Mouse (Mus musculus): ENCODE measurements at regions not wholly inside any gene's neighbourhood (a gene's known extent, or its start where the extent isn't known, plus 50 kb on each side); places are given as distances from the start of the nearest gene placed in this dataset.
A peak's percentile ranks its signal among the peaks of the same experiment; 100 is the strongest.

DNA sequence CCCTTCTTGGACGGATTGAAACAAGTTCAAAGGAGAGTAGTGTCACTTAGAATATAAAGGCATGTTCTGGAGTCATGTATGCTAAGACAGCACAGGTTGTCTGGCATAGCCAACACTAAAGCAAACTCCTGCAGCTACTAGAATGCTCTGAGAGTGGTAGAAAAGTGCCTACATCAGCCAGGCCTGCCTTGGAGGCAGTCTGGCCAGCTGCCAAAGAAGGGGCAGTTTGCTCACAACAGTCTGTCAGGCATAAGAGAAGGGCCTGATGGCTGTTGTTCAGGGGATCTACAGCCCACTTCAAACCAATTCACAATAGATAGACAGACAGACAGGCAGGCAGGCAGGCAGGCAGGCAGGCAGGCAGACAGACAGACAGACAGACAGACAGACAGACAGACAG, 136.5 kb upstream of the Dap start:
- no peak for DNase-seq (ENCODE audit: low read depth, low spot score)

DNA sequence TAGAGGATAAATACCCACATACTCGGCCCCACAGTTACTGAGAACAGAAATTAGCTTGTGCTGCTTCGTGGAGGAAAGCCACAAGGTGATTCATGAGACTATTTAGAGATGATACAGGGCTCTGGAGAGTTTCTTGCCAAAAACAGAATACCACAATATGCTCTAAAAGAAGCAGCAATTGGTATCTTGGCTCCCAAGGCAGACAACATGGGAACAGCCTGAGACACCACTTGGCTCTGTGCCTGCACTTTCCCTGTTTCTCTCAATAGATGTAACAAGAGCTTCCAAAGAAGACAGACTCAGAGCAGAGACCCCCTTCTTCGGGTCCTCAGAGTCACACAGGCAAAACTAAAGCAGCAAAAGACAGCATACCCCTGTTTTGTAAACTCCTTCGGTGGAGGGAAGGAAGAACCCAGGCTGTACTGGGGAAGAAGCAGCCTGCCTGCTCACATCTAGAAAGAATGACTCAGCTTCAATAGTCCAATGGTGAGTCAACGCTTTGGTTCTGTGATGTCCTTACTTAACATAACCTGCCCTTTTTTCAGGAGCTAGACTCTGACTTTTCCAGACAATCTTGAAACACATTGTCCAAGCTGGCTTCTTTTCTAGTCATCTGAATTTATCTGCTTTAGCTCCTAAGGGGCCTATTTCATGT, 132.1 kb upstream of the Dap start:
- DNase-seq (ENCODE audit: low read depth, low spot score) = no peak

DNA sequence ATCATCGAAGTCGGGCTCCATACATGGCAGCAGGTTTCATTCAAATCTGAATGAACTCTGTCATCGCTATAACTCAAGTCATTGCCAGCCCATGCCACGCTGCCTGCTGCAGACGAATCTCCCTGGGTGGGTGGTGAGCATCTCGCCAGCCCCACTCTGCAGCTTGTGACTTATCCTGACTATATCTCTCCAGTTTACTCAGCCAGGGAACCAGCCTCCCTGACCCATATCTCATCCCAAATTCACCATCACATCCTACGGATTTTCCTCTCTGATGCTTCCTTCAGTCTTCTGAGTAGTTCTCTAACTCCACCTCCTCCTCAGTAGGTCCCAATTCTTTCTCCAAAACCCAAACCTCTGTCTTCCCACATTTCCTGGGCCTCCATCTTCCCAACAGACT, 127.9 kb upstream of the Dap start:
- no peak for DNase-seq (ENCODE audit: low read depth, low spot score)

DNA sequence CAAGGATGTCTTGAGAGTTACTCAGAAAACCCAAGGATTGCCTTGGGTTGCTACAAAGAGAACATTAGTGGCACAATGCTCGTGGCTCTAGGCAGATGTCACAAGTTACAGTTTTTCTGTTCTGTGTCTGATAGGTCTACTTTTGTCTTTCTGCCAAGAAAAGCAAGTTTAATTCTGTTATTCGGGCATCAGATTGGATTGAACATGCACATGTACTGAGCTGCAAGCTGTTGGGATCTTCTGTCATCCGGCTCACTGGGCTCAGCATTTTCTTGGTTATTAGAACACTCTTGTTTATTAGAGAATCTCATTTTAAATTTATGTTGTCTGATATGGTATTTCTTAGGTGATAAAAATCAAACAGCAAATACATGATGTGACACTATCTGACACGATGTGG, 126.8 kb upstream of the Dap start:
- DNase-seq (ENCODE audit: low read depth, low spot score) = no peak

DNA sequence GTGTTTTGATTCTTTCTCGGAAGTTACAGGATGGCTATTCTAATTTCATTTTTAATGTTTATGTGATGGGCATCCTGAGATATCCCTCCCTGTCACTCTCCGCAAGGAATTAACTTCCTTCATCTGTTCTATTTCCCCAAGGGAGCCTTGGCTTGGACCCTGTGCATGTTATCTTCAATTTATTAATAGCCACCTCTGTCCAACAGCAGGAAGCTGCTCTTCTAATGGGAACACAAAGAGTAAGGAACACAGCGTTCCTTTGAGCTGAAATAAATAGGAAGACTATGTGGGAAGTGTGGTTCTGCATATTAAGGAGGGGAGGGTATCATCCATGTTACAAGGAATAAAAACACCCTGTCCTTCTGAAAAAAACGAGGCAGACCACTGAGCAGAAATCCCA, 119.4 kb upstream of the Dap start:
- no peak for DNase-seq (ENCODE audit: low read depth, low spot score)

DNA sequence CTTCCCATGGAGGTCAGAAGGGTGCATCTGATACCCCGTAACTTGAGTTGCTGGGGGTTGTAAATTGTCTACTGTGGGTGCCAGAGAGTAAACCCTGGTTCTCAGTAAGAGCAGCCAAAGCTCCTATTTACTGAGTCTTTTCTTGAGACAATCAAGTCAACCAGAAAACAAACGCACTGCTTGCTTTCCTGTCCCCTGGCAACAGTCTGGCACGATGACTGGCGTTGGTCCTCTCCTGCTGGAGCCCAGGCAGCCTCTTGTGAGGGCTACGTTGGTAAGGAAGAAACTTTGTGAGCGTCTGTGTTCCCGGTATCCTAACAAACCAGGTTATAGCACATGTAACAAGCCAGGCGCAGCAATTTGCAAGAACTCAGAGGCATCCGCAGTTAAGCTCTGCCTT, 117.2 kb upstream of the Dap start:
- no peak for DNase-seq (ENCODE audit: low read depth, low spot score)

DNA sequence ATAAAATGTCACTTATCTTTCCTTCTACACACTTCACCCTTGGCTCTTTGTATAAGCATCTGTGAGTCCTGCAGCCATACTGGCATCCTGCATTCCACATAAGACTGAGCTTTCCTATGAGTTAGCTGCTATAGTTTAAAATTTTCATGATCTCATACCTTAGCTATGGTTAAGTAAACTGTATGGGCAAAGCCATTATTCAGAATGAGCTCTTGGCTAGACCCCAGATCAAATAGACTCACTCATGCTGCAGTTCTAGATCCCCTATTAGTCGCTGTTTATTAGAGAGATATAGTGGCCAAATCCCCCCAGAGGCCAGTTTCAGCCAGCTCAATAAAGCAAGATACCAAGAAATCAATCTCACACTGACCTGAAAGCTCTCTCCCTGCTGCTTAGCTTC, 110.9 kb upstream of the Dap start:
- DNase-seq (ENCODE audit: low read depth, low spot score) = no peak

DNA sequence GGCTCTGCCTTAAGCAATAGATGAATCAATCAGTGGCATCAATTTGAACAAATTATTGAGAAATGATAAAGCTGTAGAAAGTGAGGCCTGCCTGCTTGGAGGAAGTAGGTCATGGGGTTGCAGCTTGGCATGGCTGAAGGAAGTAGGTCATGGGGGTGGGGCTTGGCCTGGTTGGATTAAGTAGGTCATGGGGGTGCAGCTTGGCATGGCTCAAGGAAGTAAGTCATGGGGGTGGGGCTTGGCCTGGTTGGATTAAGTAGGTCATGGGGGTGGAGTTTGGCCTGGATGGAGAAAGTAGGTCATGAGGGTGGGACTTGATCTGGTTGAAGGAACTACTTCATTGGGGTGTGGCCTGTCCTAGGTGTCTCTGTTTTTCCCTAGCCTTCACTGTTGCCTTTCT, 106.8 kb upstream of the Dap start:
- peak; percentile 60 for DNase-seq (ENCODE audit: low read depth, low spot score)

DNA sequence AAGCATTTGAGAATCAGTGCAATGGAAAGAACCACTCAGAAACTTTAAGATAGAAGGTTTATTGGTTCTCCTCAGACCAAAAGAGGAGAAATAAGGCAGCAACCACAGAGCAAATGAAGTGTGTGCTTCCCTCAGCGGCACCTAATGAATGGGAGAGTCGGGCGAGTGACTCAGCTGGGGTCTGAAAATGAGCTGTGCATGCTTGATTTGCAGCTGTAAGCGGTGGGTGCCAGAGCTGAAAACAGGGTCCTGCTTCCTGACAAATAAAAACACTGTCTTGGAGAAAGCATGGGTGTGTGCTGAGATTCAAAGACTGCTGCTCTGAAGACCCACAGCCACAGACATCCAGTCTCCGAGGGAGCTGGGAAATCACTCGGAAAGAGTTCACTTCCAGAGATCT, 104.0 kb upstream of the Dap start:
- DNase-seq (ENCODE audit: low read depth, low spot score) = no peak

DNA sequence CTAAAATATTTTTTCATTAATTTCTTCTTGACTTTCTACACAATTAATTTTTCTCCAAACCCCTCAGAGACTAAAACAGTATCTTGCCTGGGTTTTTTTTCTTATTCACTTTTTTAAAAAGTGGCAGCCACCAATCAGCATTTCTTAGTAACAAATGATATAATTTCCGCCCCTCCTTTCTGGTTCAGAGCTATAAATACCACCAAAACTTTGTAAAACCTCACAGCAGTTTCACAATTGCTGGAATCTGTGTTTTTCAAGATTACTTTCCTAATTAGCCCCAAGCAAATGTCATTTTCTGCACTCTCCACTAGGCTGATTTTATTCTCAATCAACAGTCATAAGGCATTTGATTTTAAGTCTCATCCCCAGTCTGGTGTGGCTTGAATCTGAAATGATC, 98.3 kb upstream of the Dap start:
- DNase-seq (ENCODE audit: low read depth, low spot score) = no peak

DNA sequence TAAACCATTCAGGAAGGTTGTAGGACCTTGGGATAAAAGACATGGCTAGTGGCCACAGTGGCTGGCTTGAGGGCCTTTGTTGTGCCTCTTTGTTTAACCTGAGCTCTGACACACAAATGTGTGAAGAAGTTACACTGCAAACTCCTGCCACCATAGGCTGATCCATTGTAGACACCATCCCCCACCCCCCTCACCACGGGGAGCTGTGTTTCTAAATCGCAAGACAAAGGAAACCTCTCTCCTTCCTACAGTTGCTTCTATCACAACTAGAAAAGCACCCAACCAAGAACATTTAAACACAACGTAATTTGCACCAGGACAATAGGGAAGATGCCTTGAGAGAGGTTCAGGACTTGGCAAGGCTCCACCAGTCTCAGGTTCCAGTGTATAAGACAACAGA, 97.1 kb upstream of the Dap start:
- DNase-seq (ENCODE audit: low read depth, low spot score) = no peak

DNA sequence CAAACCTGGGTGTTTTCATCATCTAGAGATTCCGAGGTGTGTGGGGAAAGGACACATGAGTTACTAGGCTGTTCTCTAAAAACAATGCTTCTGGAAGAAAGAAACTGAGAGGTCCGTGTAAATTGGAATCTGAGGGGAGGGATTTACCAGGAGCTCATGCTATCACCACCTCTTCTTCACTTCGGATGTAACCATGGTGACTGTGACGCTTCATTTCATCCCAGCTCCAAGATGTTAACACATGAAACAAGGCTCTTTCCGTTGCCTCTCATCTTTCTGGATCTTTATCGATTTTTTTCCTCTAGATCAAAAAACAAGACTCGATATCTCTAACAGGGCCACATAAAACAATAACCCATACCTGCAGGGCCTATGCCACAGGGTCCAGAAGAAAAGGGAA, 89.2 kb upstream of the Dap start:
- DNase-seq (ENCODE audit: low read depth, low spot score) = no peak

DNA sequence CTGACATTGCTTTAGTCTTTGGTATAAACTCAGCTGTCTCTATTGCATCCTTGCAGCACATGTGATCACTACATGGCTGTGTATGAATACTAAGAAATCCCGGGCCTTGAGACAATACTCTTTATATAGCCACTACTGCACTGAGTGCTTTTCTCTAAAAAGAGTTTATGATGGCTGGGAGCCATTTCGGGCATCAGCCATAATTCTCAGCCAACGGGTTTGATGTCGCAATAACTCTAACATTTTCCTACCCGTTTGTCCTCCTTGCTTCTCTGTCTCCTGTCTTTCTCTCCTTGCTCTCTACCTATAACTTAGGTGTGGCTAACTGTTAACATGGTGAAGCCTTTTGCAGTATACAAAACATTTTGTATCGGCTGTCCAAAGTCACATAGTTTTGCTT, 85.5 kb upstream of the Dap start:
- DNase-seq (ENCODE audit: low read depth, low spot score) = no peak

DNA sequence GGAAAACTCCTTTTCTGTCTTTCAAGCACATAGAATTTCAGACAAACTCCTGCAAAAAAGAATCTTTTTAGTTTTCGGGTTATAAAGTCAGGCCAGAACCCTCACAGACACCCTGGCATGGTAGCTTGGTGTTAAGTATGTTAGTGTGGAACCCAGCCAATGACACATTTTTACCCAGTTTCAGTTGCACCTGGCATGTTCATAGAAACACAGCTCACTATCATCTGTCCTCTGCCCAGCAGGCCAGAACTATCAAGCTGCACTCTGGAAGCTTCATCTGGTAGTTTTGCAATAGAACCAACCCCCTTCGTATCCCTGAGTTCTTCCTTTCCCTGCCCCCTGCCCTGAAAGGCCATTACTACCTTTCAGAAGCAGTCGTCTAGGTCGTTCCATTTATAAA, 82.4 kb upstream of the Dap start:
- DNase-seq (ENCODE audit: low read depth, low spot score) = no peak

DNA sequence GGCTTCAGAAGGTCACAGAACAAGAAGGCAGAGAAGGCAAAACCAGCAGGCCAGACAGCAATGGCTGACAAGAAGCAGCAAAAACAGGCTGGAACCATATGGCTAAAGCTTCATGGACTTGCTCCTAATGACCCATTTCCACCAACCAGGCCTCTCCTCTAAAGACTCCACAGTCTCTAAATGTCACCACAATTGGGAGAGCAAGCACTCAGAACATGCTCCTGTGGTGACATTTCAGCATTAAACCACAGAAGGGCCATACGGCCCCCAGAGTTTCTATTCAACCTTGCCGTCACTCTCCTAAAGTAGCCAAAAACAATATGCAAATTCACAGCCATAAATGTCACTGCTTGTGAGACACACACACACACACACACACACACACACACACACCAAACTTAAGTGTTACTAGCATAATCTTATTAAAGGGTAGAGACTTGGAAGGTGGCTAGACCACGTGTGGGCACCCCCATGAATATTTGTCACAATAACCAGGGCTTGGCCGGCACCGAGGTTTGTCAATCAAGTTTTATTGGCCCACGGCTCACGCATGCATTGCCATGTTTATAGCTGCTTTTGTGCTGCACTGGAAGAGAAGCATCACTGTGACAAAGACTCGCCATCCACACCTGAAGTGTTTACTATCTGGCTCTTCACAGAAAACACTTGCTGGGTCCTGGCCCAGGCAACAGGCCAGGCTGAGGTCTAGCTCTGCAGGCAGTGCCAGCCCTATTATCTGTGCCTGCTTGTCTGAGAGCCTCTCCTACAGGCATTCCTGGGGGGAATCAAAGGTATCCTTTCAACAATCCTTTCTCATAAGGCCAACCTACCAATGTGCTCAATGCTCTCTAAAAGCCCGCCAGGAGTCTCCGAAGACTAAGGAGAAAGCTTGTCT, 75.6 kb upstream of the Dap start:
- no peak for DNase-seq (ENCODE audit: low read depth, low spot score)

DNA sequence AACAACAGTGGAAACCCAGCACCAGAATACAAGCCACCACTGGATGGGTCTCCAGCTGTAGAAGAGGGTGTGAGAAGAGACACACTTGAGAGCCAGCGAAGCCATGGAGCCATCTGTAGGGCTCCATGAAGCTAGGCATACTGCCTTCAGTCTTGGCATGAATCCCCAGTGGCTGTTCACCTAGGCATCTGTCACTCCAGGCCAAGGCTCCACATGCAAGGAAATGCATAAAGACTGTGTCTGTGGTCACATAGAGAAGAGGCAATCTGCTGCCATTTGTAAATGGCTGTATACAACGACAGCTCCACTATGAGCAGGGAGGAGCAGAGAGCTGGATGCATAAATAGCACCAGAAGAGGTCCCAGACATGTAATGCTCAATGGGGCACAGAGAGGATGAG, 74.3 kb upstream of the Dap start:
- DNase-seq (ENCODE audit: low read depth, low spot score) = no peak

DNA sequence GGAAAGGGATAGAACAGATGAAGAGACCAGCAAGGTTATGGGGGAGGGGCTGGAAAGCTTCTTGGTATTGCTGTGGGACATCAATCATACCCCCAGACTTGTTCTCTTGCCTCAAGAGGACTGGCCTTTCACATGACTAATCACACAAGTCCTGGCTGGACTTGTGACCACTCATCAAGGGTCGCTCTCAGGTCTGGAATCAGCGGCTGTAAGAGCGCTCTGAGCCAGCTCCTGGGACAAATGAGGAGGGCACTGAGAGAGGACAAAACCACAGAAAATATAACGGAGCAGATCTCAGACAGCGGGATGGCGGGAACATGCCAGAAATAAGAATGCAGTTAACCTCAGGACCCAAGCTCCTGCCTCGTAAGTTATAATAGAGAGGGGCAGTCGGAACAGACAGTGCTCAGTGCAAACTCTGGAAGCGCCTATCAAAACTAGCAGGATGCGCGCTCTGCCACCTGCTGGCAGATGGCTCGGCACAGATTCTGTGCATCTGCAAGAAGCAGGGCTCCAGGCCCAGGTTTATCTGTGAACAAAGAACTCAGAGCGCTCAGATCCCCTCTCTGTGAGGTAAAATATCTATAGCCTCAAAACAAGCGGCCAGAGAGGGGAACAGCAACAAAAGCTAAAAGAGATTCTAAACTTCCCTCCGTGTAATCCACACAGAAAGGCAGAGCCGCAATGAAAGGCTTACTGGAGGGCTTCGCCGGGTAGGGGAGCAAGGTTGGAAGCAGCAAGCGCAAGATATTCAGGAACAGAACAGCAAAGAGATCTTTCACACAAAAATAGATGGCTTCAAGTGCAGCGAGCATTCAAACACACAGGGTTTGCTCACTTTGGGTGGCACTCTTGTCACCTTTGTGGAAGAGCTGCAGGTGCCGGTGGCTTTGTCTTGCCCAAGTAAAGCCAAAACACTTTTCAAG, 73.3 kb upstream of the Dap start:
- peak; percentile 43 for DNase-seq (ENCODE audit: low read depth, low spot score)

DNA sequence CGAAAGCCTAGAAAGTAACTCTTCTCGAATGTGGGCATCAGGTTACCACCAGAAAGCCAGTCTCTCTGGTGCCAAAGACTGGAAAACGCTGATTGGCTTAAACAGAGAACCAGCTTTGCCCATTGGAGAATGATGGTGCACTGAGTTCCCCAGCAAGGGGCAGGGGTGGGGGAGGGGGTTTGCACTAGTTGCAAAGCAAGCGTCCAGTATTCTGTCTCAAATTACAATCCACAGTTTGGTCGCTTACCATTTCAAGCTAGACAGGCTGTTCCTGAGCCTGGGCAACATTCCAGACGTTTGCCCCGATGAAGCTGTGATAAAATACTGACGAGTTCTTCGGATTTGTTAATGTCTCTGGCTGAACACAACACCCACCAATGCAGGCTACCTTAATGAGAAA, 69.0 kb upstream of the Dap start:
- no peak for DNase-seq (ENCODE audit: low read depth, low spot score)

DNA sequence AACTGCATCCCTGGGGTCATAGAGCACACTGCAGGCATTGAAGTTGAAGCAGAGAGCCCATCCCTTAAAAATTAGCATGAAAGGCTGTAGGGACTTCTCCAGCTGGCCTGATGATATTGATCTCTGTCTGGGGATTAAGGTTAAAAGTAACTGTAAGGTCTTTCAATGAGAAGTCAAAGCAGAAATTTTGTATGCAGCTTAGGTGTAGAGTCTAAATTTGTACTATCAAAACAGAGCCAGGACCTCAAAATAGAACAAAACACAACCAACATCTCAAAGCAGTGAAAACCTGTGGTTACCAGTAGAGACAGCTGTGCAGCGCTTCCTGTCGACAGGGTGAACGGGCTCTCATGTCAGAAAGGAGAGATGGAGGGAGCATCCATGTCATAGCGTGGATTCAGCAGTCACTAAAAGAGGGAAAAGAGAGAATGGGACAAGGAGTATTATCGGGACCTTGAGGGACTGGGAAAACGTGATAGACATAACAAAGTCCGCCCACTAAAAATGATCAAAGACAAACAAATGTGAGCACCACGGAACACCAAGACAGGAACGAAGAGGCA, 57.5 kb upstream of the Dap start:
- no peak for DNase-seq (ENCODE audit: low read depth, low spot score)

DNA sequence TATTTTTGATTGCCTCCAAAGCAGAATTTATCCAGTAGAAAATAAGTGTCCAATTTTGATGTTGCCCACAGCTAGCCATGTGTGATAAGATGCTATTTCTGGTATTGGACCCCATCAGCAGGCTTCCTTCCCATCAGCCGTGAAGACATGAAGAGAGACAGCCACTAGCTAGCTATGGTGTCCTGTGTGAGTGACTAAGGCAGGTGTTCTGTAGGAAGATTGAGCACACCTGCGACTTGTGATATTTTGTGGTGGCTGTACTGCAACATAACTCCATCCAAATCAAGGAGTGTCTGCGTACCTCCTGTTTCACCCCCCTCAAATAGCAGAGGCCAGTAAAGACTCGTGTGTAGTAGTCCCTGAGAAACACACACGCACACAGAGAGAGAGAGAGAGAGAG, 56.6 kb upstream of the Dap start:
- no peak for DNase-seq (ENCODE audit: low read depth, low spot score)

DNA sequence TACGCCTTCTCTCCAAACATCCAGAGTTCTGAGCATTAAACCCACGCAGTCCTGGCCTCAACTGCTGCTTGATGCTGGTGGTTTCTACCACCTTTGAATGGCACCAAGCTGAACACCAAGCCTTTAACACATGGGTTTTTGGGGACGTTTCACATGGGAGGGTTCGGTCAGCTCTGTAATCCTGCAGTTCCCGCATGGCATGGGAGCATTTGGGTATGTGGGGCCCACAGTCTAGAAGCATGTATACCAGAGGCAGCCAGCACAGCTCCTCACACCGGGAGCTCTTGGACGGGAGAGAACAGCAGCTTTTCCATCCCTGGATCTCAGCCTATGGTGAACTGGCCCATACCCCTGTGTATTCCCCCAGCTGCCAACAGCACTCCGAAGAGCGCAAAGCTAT, 55.9 kb upstream of the Dap start:
- DNase-seq (ENCODE audit: low read depth, low spot score) = no peak

Measured in retina, adult 2 months (tissue).